Mouse (Mus musculus): ENCODE measurements around the gene Ankrd13a. TPM values are rescaled to one million over a fixed set of nuclear protein-coding genes. Genes with fewer than 3 reads are reported as not detected.

Gene Ankrd13a
- 365 and 466 TPM in 2 replicates for total RNA-seq (2017)

GRCm38 (mm10) chr5:114774403-114775051, at the start of gene Ankrd13a:
Gene Ankrd13a, plus strand, starts transcription at chr5:114774677.
- peak; percentile 67 for ATAC-seq (replicated peaks; ENCODE audit: low read depth, poor library complexity, severe bottlenecking)

- no peak for ATAC-seq (replicated peaks; ENCODE audit: low read depth, poor library complexity, severe bottlenecking)
Measured at GRCm38 (mm10) chr5:114728160-114728559, 46.3 kb upstream of the Ankrd13a start.

GRCm38 (mm10) chr5:114730129-114730528, 44.3 kb upstream of the Ankrd13a start:
- no peak for ATAC-seq (replicated peaks; ENCODE audit: low read depth, poor library complexity, severe bottlenecking)

DNA sequence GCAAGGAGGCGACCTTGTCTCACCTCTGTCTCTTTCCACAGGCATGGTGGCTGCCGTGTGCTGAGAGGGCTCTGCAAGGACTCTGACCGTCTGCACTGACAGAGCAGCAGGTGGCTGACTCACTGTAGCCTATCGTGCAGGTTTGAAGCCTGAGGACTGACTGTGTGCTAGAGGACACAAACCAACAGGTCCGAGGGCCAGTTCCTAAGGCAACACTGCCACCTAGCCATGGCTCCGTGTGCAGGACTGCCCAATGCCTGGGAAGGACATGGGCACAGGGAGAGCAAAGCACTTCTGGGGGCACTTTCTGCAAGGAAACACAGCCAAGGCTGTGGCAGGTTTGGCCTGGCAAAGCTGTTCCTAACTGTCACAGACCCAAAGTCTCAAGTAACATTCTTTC, 43.0 kb upstream of the Ankrd13a start:
- no peak for ATAC-seq (replicated peaks; ENCODE audit: low read depth, poor library complexity, severe bottlenecking)

DNA sequence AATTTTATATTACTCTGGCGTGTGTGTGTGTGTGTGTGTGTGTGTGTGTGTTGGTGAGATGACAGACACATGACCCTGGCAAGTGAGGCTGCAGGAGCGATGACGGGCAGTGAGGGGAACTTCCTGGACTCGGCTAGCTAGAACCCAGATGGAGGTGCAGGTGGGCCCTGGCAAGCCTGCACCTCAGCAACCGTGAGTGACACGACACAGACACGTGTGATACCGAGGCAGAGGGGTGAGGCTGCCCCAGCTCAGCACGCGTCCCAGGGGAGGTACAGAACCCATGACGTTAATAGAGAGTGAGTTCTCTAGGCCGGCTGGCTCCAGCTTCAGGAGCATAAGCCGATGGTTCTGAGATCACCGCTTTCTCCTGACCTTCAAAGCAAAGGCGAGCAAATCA, 42.5 kb upstream of the Ankrd13a start:
- ATAC-seq (replicated peaks; ENCODE audit: low read depth, poor library complexity, severe bottlenecking) = no peak

DNA sequence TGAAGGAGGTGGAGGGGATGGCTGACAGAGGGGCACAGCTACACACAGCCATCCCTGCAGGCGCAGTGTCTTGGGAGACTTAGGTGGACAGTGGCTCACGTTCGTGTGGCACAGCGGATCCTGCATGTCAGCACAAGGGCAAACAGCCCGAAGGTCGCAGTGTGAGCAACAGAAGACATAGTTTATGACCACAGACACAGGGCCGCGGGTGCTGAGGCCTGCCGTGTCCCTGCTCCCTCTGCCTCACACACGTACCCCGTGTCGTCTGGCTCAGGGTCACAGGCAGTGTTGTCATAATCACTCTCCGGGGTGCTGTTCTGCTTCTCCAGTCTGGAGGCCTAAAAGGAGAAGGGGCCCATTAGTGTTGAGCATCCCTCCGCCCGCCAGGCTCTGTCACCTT, 40.9 kb upstream of the Ankrd13a start:
- no peak for ATAC-seq (replicated peaks; ENCODE audit: low read depth, poor library complexity, severe bottlenecking)

- ATAC-seq (replicated peaks; ENCODE audit: low read depth, poor library complexity, severe bottlenecking) = no peak
Measured at GRCm38 (mm10) chr5:114737090-114737887, 37.2 kb upstream of the Ankrd13a start.

DNA sequence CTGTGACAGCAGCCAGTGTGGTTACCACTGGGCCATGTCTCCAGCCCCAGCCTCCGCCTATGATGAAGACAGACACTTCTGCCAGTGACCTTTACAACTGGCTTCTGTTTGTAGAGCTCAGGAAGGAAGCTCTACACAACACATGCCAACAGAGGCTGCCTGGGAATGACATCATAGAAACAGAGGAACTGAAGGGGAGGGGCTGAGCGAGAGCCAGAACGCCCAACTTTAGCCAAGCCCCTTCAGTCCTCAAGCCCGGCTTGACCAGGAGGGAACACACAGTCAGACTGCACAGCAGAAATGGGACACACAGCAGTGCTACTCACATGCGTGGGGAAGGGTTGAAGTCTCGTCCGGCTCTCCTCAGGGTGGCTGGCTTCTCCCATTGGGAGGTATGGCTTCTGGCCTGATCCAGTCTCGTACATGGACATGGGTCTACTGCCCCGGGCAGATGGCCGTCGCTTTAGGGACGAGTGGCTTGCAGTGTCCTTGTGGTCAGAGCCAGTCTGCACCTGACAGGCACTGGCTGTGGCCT, 35.7 kb upstream of the Ankrd13a start:
- no peak for ATAC-seq (replicated peaks; ENCODE audit: low read depth, poor library complexity, severe bottlenecking)

GRCm38 (mm10) chr5:114740595-114740994, 33.9 kb upstream of the Ankrd13a start:
- ATAC-seq (replicated peaks; ENCODE audit: low read depth, poor library complexity, severe bottlenecking) = no peak

- no peak for ATAC-seq (replicated peaks; ENCODE audit: low read depth, poor library complexity, severe bottlenecking)
Measured at GRCm38 (mm10) chr5:114742572-114742971, 31.9 kb upstream of the Ankrd13a start.

- ATAC-seq (replicated peaks; ENCODE audit: low read depth, poor library complexity, severe bottlenecking) = no peak
Measured at GRCm38 (mm10) chr5:114742998-114743696, 31.3 kb upstream of the Ankrd13a start.

GRCm38 (mm10) chr5:114743697-114744090, 30.8 kb upstream of the Ankrd13a start:
- no peak for ATAC-seq (replicated peaks; ENCODE audit: low read depth, poor library complexity, severe bottlenecking)

GRCm38 (mm10) chr5:114745581-114745980, 28.9 kb upstream of the Ankrd13a start:
- ATAC-seq (replicated peaks; ENCODE audit: low read depth, poor library complexity, severe bottlenecking) = peak; percentile 74

DNA sequence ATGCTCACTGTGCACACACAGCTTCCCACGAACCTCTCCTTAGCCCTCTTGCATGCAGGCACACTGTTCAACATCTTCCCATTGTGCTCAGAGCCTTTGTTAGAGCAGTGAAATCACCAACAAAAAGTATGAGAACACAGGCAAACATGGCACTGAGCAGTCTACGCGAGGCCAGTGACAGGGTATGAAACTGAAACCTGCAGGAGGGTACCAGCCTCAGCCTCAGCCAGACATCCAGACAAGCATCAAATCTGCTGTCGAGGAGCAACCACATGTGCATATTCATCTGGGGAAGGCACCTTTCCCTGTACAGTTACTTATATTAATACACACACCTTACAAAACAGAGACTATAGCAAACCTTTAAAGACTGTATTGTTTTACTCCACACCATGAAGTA, 27.6 kb upstream of the Ankrd13a start:
- no peak for ATAC-seq (replicated peaks; ENCODE audit: low read depth, poor library complexity, severe bottlenecking)

GRCm38 (mm10) chr5:114747521-114747920, 27.0 kb upstream of the Ankrd13a start:
- ATAC-seq (replicated peaks; ENCODE audit: low read depth, poor library complexity, severe bottlenecking) = no peak

GRCm38 (mm10) chr5:114750325-114750724, 24.2 kb upstream of the Ankrd13a start:
- no peak for ATAC-seq (replicated peaks; ENCODE audit: low read depth, poor library complexity, severe bottlenecking)

DNA sequence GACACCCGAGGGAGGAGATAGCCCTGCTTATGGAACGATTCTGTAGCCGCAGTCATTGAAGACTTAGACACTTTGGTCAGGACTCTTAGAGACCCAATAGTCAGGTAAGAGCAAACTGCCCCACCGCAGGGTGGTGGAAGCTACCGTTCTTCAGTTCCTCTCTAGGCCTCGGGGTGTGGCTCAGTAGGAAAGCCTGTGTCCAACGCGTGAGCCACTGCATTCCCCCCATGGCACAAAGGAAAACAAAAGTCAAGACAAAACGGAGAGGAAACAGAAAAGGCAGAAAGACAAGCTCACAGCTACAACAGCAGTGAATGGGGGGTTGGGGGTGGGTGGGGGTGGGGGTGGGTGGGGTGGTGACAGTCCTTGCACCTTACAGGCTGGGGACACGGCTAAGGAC, 22.1 kb upstream of the Ankrd13a start:
- no peak for ATAC-seq (replicated peaks; ENCODE audit: low read depth, poor library complexity, severe bottlenecking)

DNA sequence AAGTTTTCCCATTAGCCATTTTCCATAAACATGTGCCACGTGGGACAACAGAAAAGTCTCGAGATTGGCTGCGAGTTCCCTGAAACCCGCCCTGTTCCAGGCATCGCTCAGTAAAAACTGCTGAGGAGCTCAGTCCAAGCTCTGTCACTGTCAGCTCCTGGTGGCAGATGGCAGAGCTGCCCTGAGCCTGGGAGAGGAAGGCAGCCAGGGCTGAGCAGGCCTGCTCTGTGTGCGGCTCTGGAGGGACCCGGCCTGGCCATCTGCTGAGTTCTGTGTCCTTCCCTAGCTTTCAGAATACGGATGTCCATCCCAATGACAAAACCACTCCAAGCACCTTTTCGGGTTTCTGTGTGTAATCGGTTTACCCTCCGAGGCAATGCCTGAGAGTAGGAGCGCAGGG, 21.1 kb upstream of the Ankrd13a start:
- ATAC-seq (replicated peaks; ENCODE audit: low read depth, poor library complexity, severe bottlenecking) = no peak

DNA sequence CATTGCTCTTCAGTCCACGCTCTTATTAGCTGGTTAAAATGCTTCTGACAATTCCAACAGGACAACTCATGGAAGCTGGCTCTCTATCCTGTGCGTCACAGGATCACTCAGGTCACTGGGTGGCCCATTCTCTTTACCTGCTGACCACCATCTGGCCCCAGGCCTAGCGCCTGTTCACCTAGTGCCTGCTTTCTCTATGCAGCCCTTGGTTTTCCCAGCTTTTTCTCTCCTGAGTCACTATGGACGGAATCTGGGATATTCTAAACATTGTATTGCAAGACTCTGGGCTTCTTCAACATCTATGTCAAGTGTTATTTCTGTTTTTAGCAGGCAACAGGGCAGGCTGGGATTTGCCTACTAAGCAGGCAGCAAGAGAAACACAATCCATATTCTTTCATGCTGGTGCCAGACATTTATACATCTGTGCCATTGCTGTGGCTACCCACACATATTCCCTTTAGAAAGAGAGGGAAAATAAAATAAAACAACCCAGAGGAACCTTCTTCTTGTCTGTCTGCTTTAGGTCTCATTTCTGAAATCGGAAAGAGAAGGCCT, 14.9 kb upstream of the Ankrd13a start:
- ATAC-seq (replicated peaks; ENCODE audit: low read depth, poor library complexity, severe bottlenecking) = no peak

GRCm38 (mm10) chr5:114761980-114762379, 12.5 kb upstream of the Ankrd13a start:
- ATAC-seq (replicated peaks; ENCODE audit: low read depth, poor library complexity, severe bottlenecking) = no peak
